Mouse (Mus musculus) forebrain, embryonic 14.5 days (tissue): ENCODE results near the gene Smok2b. TPM values are rescaled to one million over a fixed set of nuclear protein-coding genes. Genes with fewer than 3 reads are reported as not detected.
"Not testable (repeated sequence)": the region's sequence is repeated elsewhere in the genome, so short reads cannot be mapped to it uniquely, and the experiment has no call there.

Experiments
- ATAC-seq: fragments of 200-750 bp; cut with Nextera tagmentation; 2 replicates; pipeline ENCODE4 v1.8.0; 2017; ENCODE audit warnings: mild to moderate bottlenecking, moderate library complexity
- DNase-seq: peaks from one replicate; pipeline ENCODE4 v3.0.0-alpha.2; 2015; ENCODE audit warnings: low spot score
- H3K27ac ChIP-seq: fragments of 300-500 bp; sonication (generic); 2 replicates; pipeline ENCODE4 v1.5.1; 2014; ENCODE audit warnings: low read depth, mild to moderate bottlenecking, control low read depth, low read length, moderate library complexity
- H3K27me3 ChIP-seq: fragments of 300-500 bp; sonication (generic); replicated peaks from 2 replicates; pipeline ENCODE4 v1.6.1; 2014; ENCODE audit warnings: low read length, control low read depth, mixed read lengths; ENCODE audit not compliant: control insufficient read depth, insufficient read depth
- H3K36me3 ChIP-seq: fragments of 300-500 bp; sonication (generic); 2 replicates; pipeline ENCODE4 v1.6.1; 2014; ENCODE audit warnings: low read length, control low read depth; ENCODE audit not compliant: control insufficient read depth, insufficient read depth
- H3K4me1 ChIP-seq: fragments of 300-500 bp; sonication (generic); 2 replicates; pipeline ENCODE4 v1.6.1; 2014; ENCODE audit warnings: antibody characterized with exemption, low read length, control low read depth; ENCODE audit not compliant: control insufficient read depth, insufficient read depth
- H3K4me2 ChIP-seq: fragments of 300-500 bp; sonication (generic); 2 replicates; pipeline ENCODE4 v1.6.1; 2014; ENCODE audit warnings: mild to moderate bottlenecking, control low read depth, low read length
- H3K4me3 ChIP-seq: fragments of 300-500 bp; sonication (generic); 2 replicates; pipeline ENCODE4 v1.5.1; 2014; ENCODE audit warnings: low read depth, low read length, control low read depth
- H3K9ac ChIP-seq: fragments of 300-500 bp; sonication (generic); 2 replicates; pipeline ENCODE4 v1.6.1; 2014; ENCODE audit warnings: mild to moderate bottlenecking, low read length, control low read depth, moderate library complexity
- H3K9me3 ChIP-seq: fragments of 300-500 bp; sonication (generic); replicated peaks from 2 replicates; pipeline ENCODE4 v1.6.1; 2016; ENCODE audit warnings: low read length, control low read depth, mixed read lengths; ENCODE audit not compliant: control insufficient read depth
- WGBS: fragments of 180-500 bp; shearing (Covaris S2); extraction: QIAGEN DNeasy Blood & Tissue Kit; methylation state at CpG from one replicate; pipeline ENCODE4 v1.1.7; 2014; 5-methylcytosine and 5-hydroxymethylcytosine counted together
- polyA plus RNA-seq: library from polyadenylated mRNA; unstranded; fragments of >200 nt; fragmentation: Nextera tagmentation; extraction: Ambion mirVana; gene quantifications from 2 replicates; pipeline ENCODE4 v1.2.1, GENCODE M21; 2014

Smok2b gene
- not detected in 2 replicates for polyA plus RNA-seq

- H3K4me2 ChIP-seq, H3K27me3 ChIP-seq, ATAC-seq, H3K36me3 ChIP-seq, H3K9ac ChIP-seq, H3K4me3 ChIP-seq, DNase-seq, H3K4me1 ChIP-seq, H3K27ac ChIP-seq: not testable (repeated sequence)
- WGBS: 74% methylated on average over 2 of the region's 2 CpGs
- H3K9me3 ChIP-seq: peaks cover 72% of the 10 kb centered on the region
These were observed at the start of gene Smok2b for GRCm38 (mm10) chr17:13229957-13230356. Gene Smok2b, plus strand, starts transcription at chr17:13230257.

GRCm38 (mm10) chr17:13180491-13180890 lies 49.6 kb upstream of the Smok2b start:
- not testable (repeated sequence) for H3K4me2 ChIP-seq, DNase-seq, H3K27me3 ChIP-seq, H3K4me3 ChIP-seq, H3K36me3 ChIP-seq, H3K4me1 ChIP-seq, H3K27ac ChIP-seq, ATAC-seq, H3K9ac ChIP-seq
- H3K9me3 ChIP-seq: peaks cover 16% of the 10 kb centered on the region
- 97% methylated on average over 5 of the region's 5 CpGs for WGBS

- WGBS: 71% methylated on average over 2 of the region's 4 CpGs
- not testable (repeated sequence) for H3K36me3 ChIP-seq, H3K4me3 ChIP-seq, H3K4me2 ChIP-seq, ATAC-seq, H3K9ac ChIP-seq, H3K27ac ChIP-seq, DNase-seq, H3K27me3 ChIP-seq, H3K4me1 ChIP-seq
- peaks cover 24% of the 10 kb centered on the region for H3K9me3 ChIP-seq
These were observed 47.3 kb upstream of the Smok2b start for GRCm38 (mm10) chr17:13182712-13183111.

- H3K4me2 ChIP-seq, H3K4me3 ChIP-seq, H3K36me3 ChIP-seq, H3K27me3 ChIP-seq, DNase-seq, H3K9ac ChIP-seq, H3K4me1 ChIP-seq, H3K27ac ChIP-seq, ATAC-seq: not testable (repeated sequence)
- WGBS: 94% methylated on average over 4 of the region's 5 CpGs
- peaks cover 24% of the 10 kb centered on the region for H3K9me3 ChIP-seq
These were observed 45.5 kb upstream of the Smok2b start for GRCm38 (mm10) chr17:13184514-13184913.

GRCm38 (mm10) chr17:13186541-13186940 lies 43.5 kb upstream of the Smok2b start:
- WGBS: 86% methylated on average over 6 of the region's 6 CpGs
- H3K36me3 ChIP-seq, H3K27ac ChIP-seq, DNase-seq, H3K27me3 ChIP-seq, H3K9ac ChIP-seq, H3K4me2 ChIP-seq, H3K4me1 ChIP-seq, H3K4me3 ChIP-seq, ATAC-seq: not testable (repeated sequence)
- peaks cover 27% of the 10 kb centered on the region for H3K9me3 ChIP-seq

GRCm38 (mm10) chr17:13187621-13188020 lies 42.4 kb upstream of the Smok2b start:
- not testable (repeated sequence) for H3K27ac ChIP-seq, H3K36me3 ChIP-seq, H3K4me3 ChIP-seq, H3K9ac ChIP-seq, H3K4me2 ChIP-seq, H3K27me3 ChIP-seq, H3K4me1 ChIP-seq, ATAC-seq, DNase-seq
- WGBS: 65% methylated on average over 5 of the region's 6 CpGs
- peaks cover 21% of the 10 kb centered on the region for H3K9me3 ChIP-seq

- not testable (repeated sequence) for H3K4me1 ChIP-seq, ATAC-seq
These were observed 41.2 kb upstream of the Smok2b start for GRCm38 (mm10) chr17:13188846-13189245.

GRCm38 (mm10) chr17:13190836-13191583 lies 39.0 kb upstream of the Smok2b start:
- not testable (repeated sequence) for H3K27ac ChIP-seq, H3K4me1 ChIP-seq, H3K36me3 ChIP-seq, ATAC-seq, H3K27me3 ChIP-seq, H3K4me2 ChIP-seq, H3K9ac ChIP-seq, DNase-seq, H3K4me3 ChIP-seq
- 88% methylated on average over 10 of the region's 10 CpGs for WGBS
- peaks cover 24% of the 10 kb centered on the region for H3K9me3 ChIP-seq

More at GRCm38 (mm10) chr17:13188846-13189245, 41.2 kb upstream of the Smok2b start:
- peaks cover 23% of the 10 kb centered on the region for H3K9me3 ChIP-seq
- H3K27me3 ChIP-seq, H3K9ac ChIP-seq, H3K36me3 ChIP-seq, H3K4me3 ChIP-seq, DNase-seq, H3K4me2 ChIP-seq, H3K27ac ChIP-seq: not testable (repeated sequence)
- WGBS: 93% methylated on average over 2 of the region's 2 CpGs

- H3K27me3 ChIP-seq, H3K9ac ChIP-seq, H3K4me1 ChIP-seq, ATAC-seq, H3K27ac ChIP-seq, DNase-seq, H3K4me2 ChIP-seq, H3K4me3 ChIP-seq, H3K36me3 ChIP-seq: not testable (repeated sequence)
- WGBS: 62% methylated on average over 4 of the region's 4 CpGs
- peaks cover 26% of the 10 kb centered on the region for H3K9me3 ChIP-seq
These were observed 33.6 kb upstream of the Smok2b start for GRCm38 (mm10) chr17:13196486-13196885.
